ENCODE assay signal across 12 mouse cellular contexts in the genomic region with DNA sequence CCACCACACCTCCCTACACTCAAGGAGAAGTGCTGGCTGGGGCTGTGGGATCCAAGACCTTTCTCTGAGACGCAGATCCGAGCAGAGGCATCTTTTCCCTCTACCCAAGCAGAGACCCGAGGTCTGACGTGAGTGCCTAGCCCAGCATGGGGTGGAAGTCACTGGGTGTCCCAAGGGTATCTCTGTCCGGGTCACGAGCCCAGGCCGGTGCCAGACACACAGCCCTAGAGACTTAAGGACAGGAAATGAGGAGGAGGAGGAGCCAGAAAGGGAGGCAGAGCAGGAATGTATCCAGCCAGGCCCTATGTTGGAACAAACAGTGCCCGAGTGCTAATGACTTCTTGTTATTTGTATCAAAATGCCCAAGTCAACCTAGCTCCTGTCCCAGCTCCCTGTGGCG. TPM values are rescaled to one million over a fixed set of nuclear protein-coding genes. Genes with fewer than 3 reads are reported as not detected.
DNase-seq lines count a peak whose midpoint lies in the region; ATAC-seq lines count a peak whose summit lies in the region.
"Had no signal": no experiment of that assay in that cellular context is flagged by ENCODE, and none has a peak within 500 bp of the region (broad histone marks: within the 10 kb centered on the region; RNA-seq: fewer than 3 reads in every experiment).

No protein-coding gene starts in this region.

- H3K36me3 ChIP-seq in heart, embryonic 11.5 days (ENCODE audit: control insufficient read depth, insufficient read depth, low read length) = peaks cover 3% of the 10 kb centered on the region; the same call in 1 of the 2 replicates
- peaks cover 9% of the 10 kb centered on the region; the same call in 1 of the 2 replicates for H3K36me3 ChIP-seq in heart, embryonic 10.5 days
- H3K36me3 ChIP-seq: embryonic facial prominence, embryonic 15.5 days had no signal

- 49% methylated on average over 9 of the region's 9 CpGs for WGBS in heart, embryonic 11.5 days (ENCODE audit: insufficient replicate concordance)
- 56% methylated on average over 9 of the region's 9 CpGs for WGBS in heart, embryonic 10.5 days

- H3K4me3 ChIP-seq in heart, embryonic 11.5 days (ENCODE audit: low read depth, low read length) = no peak overlapping the region
- H3K4me3 ChIP-seq in heart, embryonic 10.5 days = no peak overlapping the region
- H3K4me3 ChIP-seq: embryonic facial prominence, embryonic 15.5 days had no signal

- no peak overlapping the region for H3K9ac ChIP-seq in heart, embryonic 11.5 days (ENCODE audit: low read depth, low read length)
- H3K9ac ChIP-seq: embryonic facial prominence, embryonic 15.5 days had no signal

- H3K27me3 ChIP-seq in heart, embryonic 11.5 days (ENCODE audit: control insufficient read depth, insufficient read depth, low read length) = peaks cover 23% of the 10 kb centered on the region
- H3K27me3 ChIP-seq in heart, embryonic 10.5 days (ENCODE audit: insufficient read depth, poor library complexity, severe bottlenecking) = peaks cover 79% of the 10 kb centered on the region

- H3K4me2 ChIP-seq in heart, embryonic 11.5 days = no peak overlapping the region; the same call in 1 of the 2 replicates
- H3K4me2 ChIP-seq: embryonic facial prominence, embryonic 15.5 days had no signal

- peak; percentile 74 to 90 for DNase-seq in heart, adult 18-20 months
- DNase-seq in heart, embryonic 10.5 days (ENCODE audit: low spot score) = no peak
- peak; percentile 74 to 90 for DNase-seq in kidney, postnatal 25 days
- peak; percentile 64 for DNase-seq in testis, postnatal 10 days (ENCODE audit: low spot score)
- DNase-seq in embryo, embryonic 10 days (ENCODE audit: low spot score) = no peak
- DNase-seq in ovary, postnatal 36 days (ENCODE audit: low spot score) = no peak
- DNase-seq: cerebellum, postnatal 14 days; liver; right cerebral cortex, adult 18-20 months had no signal

- no peak for ATAC-seq in heart, embryonic 11.5 days (replicated peaks; ENCODE audit: insufficient number of reproducible peaks, low FRiP score, low TSS enrichment)
- ATAC-seq: hindbrain, embryonic 16.5 days had no signal

- no peak overlapping the region for H3K27ac ChIP-seq in heart, embryonic 11.5 days (ENCODE audit: low read depth, low read length)
- H3K27ac ChIP-seq in heart, embryonic 10.5 days = peak overlapping the region; percentile 19; the same call in 1 of the 2 replicates
- H3K27ac ChIP-seq: embryonic facial prominence, embryonic 15.5 days had no signal

- H3K4me1 ChIP-seq in heart, embryonic 11.5 days (ENCODE audit: control insufficient read depth, insufficient read depth, low read length) = peaks cover 24% of the 10 kb centered on the region
- H3K4me1 ChIP-seq in heart, embryonic 10.5 days = peaks cover 58% of the 10 kb centered on the region

- no peaks in the 10 kb centered on the region for H3K9me3 ChIP-seq in heart, embryonic 11.5 days (replicated peaks; ENCODE audit: control insufficient read depth, low read length)
- H3K9me3 ChIP-seq in heart, embryonic 10.5 days = no peaks in the 10 kb centered on the region
- H3K9me3 ChIP-seq: embryonic facial prominence, embryonic 15.5 days had no signal

RNA-seq across cellular contexts. Expression of gene Rapgef3, which starts 5.0 kb away (rescaled TPM):
- total RNA-seq in heart, adult 18-20 months (2021) = 10 to 100 TPM; 21.8 to 23.3 TPM
- 8.3 and 8.5 TPM in 2 replicates for polyA plus RNA-seq in heart, embryonic 11.5 days (2014; fragmentation: Nextera tagmentation; extraction: Ambion mirVana)
- 10.2 and 13.4 TPM in 2 replicates for polyA plus RNA-seq in heart, embryonic 10.5 days (2016; fragmentation: Nextera tagmentation; extraction: Ambion mirVana)

RNA-seq across cellular contexts. Expression of gene Slc48a1, which starts 15.6 kb away (rescaled TPM):
- 10 to 100 TPM; 57.9 to 69.7 TPM for total RNA-seq in heart, adult 18-20 months (2021)
- polyA plus RNA-seq in heart, embryonic 11.5 days (2014; fragmentation: Nextera tagmentation; extraction: Ambion mirVana) = 45.1 and 51.1 TPM in 2 replicates
- 32.1 and 41.1 TPM in 2 replicates for polyA plus RNA-seq in heart, embryonic 10.5 days (2016; fragmentation: Nextera tagmentation; extraction: Ambion mirVana)

RNA-seq across cellular contexts. Expression of gene Endou, which starts 31.6 kb away (rescaled TPM):
- 1 to 10 TPM; 1.3 to 1.8 TPM for total RNA-seq in heart, adult 18-20 months (2021)
- 0.20 TPM in 1 of 2 replicates, not detected in the other for polyA plus RNA-seq in heart, embryonic 11.5 days (2014; fragmentation: Nextera tagmentation; extraction: Ambion mirVana)
- polyA plus RNA-seq in heart, embryonic 10.5 days (2016; fragmentation: Nextera tagmentation; extraction: Ambion mirVana) = 0.11 and 0.18 TPM in 2 replicates

RNA-seq across cellular contexts. Expression of gene Rpap3, which starts 57.1 kb away (rescaled TPM):
- 10 to 100 TPM; 14.5 to 15.7 TPM for total RNA-seq in heart, adult 18-20 months (2021)
- 30.4 and 30.5 TPM in 2 replicates for polyA plus RNA-seq in heart, embryonic 11.5 days (2014; fragmentation: Nextera tagmentation; extraction: Ambion mirVana)
- polyA plus RNA-seq in heart, embryonic 10.5 days (2016; fragmentation: Nextera tagmentation; extraction: Ambion mirVana) = 24.0 and 27.1 TPM in 2 replicates

Comparison
In these comparisons a context has a peak if more than half of its experiments do, and no peak if none do; other contexts are left out.
1. DNase-seq: peak in heart, adult 18-20 months (2 of 2), kidney, postnatal 25 days (2 of 2) and testis, postnatal 10 days (single experiment); none in heart, embryonic 10.5 days (single experiment), embryo, embryonic 10 days (single experiment) and ovary, postnatal 36 days (single experiment).